Mouse (Mus musculus) cerebellum, adult (tissue): Measurements from ENCODE around the gene Fkbp9.
"Not testable (repeated sequence)": the region's sequence is repeated elsewhere in the genome, so short reads cannot be mapped to it uniquely, and the experiment has no call there.

ENCODE experiments used
- ATAC-seq: cut with Nextera tagmentation; 2 replicates; pipeline ENCODE4 v1.9.2; 2017; ENCODE audit warnings: mild to moderate bottlenecking, moderate library complexity, mixed read lengths; ENCODE audit not compliant: insufficient number of reproducible peaks, low FRiP score, low TSS enrichment

Fkbp9 gene

GRCm38 (mm10) chr6:56837166-56837565 lies 5.3 kb downstream of the Fkbp9 start:
- ATAC-seq = no peak

GRCm38 (mm10) chr6:56837621-56838020 lies 5.8 kb downstream of the Fkbp9 start:
- no peak for ATAC-seq

GRCm38 (mm10) chr6:56843229-56843628 lies 11.4 kb downstream of the Fkbp9 start:
- ATAC-seq = no peak

- ATAC-seq = no peak
Observed at GRCm38 (mm10) chr6:56844365-56844764, 12.5 kb downstream of the Fkbp9 start.

- ATAC-seq = no peak
Observed at GRCm38 (mm10) chr6:56848974-56849373, 17.1 kb downstream of the Fkbp9 start.

GRCm38 (mm10) chr6:56850315-56850714 lies 18.5 kb downstream of the Fkbp9 start:
- ATAC-seq = no peak

- ATAC-seq = no peak
Observed at GRCm38 (mm10) chr6:56854803-56855202, 22.9 kb downstream of the Fkbp9 start.

- no peak for ATAC-seq
Observed at GRCm38 (mm10) chr6:56856748-56857147, 24.9 kb downstream of the Fkbp9 start.

GRCm38 (mm10) chr6:56860205-56860848 lies 28.5 kb downstream of the Fkbp9 start:
- no peak for ATAC-seq

GRCm38 (mm10) chr6:56866899-56867298 lies 35.0 kb downstream of the Fkbp9 start:
- ATAC-seq = not testable (repeated sequence)

GRCm38 (mm10) chr6:56868565-56868964 lies 36.7 kb downstream of the Fkbp9 start:
- no peak for ATAC-seq

GRCm38 (mm10) chr6:56870027-56870426 lies 38.2 kb downstream of the Fkbp9 start:
- no peak for ATAC-seq

- no peak for ATAC-seq
Observed at GRCm38 (mm10) chr6:56876870-56877269, 45.0 kb downstream of the Fkbp9 start.

- no peak for ATAC-seq
Observed at GRCm38 (mm10) chr6:56877985-56878384, 46.1 kb downstream of the Fkbp9 start.

- no peak for ATAC-seq
Observed at GRCm38 (mm10) chr6:56879352-56879955, 47.6 kb downstream of the Fkbp9 start.

GRCm38 (mm10) chr6:56888561-56888960 lies 56.7 kb downstream of the Fkbp9 start:
- peak; percentile 49; the same call in 1 of the 2 replicates for ATAC-seq

GRCm38 (mm10) chr6:56890762-56891161 lies 58.9 kb downstream of the Fkbp9 start:
- ATAC-seq = no peak

- ATAC-seq = no peak
Observed at GRCm38 (mm10) chr6:56899601-56900000, 67.7 kb downstream of the Fkbp9 start.

- no peak for ATAC-seq
Observed at GRCm38 (mm10) chr6:56901336-56901735, 69.5 kb downstream of the Fkbp9 start.

- no peak for ATAC-seq
Observed at GRCm38 (mm10) chr6:56901824-56902386, 70.0 kb downstream of the Fkbp9 start.

GRCm38 (mm10) chr6:56902606-56903520 lies 71.0 kb downstream of the Fkbp9 start:
- ATAC-seq = no peak
